Mouse (Mus musculus): Measurements from ENCODE around the gene Bcl2.

Bcl2 gene

DNA sequence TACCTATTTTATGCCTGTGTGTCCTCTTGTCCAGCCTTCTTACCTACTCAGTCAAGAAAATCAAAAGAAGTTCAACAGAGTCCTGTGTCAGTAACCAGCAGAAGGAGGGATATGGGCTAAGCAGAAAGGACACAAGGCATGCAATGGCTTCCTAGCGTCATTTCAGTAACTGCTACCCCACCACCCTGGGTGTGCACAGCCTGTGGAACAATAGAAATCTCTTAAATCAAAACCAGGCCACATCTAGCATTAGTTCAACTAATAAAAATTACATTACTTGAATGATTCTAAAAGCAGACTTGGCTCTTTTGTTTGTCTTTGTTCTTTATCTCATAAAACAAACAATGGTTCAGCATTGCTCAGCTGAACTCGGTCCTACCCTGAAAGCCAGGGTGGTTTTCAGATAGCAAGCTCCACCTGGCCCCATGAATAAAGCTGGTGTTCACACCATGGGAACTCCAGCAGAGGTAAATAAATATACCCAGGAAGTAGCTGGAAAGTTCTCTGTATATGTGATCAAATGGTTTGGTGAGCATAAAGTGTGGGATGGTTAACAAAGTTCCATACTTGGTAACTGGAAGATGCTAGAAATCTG, 122.8 kb downstream of the Bcl2 start:
- DNase-seq (ENCODE audit: extremely low read depth, low read depth, low spot score), result no peak

DNA sequence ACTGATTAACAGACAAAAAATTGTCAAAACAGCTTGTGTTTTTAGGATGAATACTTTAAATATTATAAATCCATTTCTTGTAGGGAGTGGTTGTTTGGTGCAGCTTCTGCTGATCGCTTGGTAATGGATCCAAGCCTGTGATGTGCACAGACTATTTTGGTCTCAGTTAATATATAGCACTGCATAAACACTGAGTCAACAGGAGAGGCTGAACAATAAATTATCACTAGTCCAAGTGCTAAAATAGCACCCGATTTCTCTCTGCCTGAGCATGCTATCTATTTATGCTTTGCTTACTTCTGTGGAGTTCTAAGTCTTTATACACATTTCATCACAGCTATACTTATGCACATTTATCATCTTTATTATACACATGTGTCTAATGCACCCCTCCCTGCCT, 124.9 kb downstream of the Bcl2 start:
- DNase-seq (ENCODE audit: extremely low read depth, low read depth, low spot score), result no peak

DNA sequence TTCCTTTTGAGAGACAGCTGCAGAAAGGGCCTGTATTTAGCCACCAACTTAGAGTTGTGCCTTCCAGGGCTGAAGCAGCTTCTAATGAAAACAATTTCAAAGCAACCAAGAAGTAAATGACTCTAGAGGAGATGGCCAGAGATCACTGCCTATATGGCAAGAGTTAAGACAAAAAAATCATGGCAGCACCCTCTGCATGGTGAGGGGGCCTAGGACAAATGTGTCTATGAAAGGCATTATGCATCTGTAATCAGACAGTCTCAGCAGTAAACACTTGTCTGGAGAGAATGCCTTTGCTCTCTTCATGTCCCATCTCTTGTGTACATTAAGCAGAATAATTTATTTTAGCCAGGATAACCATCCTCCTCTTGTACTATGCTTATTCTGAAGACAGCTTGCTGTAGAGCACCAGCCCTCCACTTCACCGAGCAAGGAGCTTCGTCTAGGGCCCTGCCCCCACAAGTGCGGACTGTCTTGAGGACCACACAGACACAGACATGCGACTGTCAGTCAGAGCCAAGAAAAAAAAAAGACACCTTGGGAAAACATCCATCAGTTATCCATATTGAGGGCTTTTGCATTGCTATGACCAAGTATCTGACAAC, 126.1 kb downstream of the Bcl2 start:
- no peak for DNase-seq (ENCODE audit: extremely low read depth, low read depth, low spot score)

DNA sequence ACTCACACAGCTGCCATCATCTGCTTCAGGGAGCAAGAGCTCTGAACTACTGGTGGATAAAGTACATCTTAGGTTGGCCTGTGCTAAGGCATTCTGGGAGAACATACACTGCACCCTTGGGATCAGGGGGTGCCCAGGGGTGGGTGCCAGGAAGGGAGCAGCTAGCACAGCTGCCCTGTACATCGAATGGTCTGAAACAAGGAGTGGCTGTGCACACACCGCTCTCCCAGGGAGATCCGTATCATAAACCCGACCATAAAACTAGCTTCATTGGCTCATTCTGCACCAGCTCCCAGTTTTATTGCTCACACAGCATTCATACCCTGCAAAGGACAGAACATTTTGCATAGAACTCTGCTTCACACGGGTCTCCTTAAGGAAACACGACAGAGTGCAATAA, 127.3 kb downstream of the Bcl2 start:
- DNase-seq (ENCODE audit: extremely low read depth, low read depth, low spot score), result no peak

DNA sequence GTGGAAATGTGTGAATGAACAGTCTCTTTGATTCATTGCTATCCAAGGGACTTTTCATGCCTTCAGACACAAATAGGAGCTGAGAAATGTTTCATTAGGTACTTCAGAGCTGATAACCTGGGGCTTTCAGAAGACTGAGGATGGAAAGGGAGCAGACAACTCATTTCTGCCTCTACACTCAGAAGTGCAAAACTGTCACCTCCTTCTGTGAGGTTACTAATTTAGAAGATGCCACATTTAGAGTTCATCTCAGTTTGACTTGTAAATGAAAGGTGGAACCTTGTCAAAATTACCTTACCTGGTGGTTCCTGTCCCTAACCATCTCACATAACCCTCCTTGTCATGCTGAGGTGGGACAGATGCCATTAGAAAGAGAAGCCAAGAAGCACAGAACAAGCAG, 128.7 kb downstream of the Bcl2 start:
- no peak for DNase-seq (ENCODE audit: extremely low read depth, low read depth, low spot score)

DNA sequence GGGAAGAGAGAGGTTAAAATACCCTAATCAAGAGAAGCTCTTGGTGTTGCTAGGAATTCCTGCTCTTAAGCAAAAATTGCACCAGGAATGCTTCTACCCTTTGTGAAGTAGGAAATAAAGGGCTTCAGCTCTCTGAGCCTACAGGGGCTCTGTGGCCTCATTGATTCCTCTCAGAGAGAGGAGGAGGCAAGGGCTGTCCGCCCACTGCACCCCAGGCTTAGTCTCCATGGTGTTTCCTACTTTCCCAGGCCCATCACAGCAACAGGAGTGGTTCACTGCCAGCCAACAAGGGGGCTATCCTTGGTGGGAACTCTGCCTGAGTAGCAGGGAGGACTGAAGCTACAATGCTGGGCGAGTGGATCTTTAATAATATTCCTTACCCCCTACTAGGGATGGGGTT, 129.2 kb downstream of the Bcl2 start:
- no peak for DNase-seq (ENCODE audit: extremely low read depth, low read depth, low spot score)

DNA sequence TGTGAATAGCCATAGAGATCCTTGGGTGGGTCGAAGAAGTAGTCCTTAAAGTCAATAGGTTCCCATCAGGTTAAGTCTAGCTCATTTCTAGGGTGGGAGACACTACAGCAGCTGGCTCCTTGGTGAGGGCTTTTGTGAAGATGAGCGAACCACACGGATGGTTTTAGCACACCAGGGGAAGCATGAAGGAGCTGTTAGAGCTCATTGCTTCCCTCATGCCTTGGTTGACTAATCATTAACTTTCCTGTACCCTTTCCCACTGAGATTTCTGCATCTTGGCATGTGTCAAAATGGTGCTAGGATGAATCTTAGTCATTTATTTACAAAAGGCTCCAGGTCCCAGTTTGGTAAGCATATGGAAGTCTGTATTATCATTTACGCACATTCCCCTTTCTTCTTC, 129.8 kb downstream of the Bcl2 start:
- DNase-seq (ENCODE audit: extremely low read depth, low read depth, low spot score), result no peak

DNA sequence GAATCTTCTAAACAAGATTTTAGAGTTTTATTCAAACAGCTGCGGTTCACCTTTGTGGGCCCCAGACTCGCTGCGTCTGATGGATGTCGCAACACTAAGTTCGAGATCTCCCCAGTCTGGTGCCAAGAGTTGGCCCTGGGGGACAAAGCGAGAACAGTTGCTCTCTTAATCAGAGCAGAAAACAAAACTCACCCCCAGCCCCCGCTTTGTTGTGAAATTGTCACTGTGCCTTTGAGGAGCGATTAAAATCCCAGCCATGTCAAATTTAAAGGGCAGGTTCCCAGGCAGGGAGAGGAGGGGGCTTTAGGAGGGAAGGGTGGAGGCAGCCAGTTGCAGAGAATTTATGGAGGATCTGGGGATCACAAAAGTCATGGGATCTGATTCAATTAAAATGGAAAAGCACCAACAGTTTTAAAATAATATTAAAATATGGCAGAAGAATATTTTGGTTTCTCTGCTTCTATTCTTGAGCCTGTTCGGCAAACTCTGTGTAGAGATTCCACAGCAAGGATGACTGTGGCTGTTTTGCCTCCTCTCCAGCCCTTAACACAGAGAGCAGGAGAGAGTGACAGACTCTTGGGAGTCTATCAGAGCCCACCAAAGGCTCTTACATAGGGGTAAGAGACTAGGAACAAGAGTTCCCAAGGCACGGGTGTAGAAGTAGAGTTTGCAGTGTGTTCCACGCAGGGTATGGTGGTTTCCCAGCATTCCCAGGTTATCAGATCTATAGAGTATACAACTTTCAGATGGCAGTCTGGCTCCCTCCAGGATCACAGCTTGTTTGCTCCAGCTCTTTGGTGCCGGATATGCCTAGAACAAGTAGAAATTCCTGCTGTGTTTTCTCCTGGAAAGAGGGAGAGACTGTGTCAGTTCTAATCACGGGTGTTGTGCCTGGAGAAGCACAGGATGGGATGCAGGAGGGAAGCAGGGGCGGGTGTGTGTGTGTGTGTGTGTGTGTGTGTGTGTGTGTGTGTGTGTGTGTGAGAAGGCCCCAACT, 130.5 kb downstream of the Bcl2 start:
- peak; percentile 72 for DNase-seq (ENCODE audit: extremely low read depth, low read depth, low spot score)

DNA sequence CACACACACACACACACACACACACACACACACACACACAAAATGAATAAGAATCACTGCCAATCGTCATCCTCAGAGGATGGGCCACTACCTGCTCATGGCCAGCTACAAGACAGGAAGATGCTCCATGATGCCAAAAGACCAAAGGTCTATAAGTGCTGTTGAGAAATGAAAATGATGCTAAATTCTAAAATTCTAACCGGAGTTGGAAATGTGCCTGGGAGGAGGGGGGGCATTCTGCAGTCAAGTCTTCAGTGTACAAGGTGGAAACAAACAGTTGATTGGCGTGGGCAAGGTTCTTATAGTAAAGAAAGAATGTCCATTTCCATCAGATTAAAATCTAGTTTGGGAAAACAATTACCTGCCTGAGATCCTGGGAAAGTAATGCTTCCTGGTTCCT, 131.3 kb downstream of the Bcl2 start:
- no peak for DNase-seq (ENCODE audit: extremely low read depth, low read depth, low spot score)

DNA sequence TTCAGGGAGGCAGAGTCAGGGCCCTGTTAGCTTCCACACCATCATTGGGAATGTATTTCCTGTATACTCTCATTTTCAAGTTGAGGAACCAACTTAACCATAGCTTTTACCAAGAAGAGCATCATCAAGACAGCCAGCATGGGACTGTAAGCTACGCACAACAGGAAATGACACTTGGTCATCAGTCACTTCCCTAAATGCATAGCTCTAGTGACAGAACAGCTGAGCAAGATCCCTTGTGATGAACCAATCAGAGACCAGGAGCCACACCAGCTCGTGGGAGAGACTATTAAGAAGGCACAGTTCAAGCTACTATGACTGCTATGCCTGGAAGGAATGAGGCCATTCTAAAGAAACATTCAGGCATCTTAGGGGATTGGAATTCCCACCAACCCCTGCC, 132.3 kb downstream of the Bcl2 start:
- DNase-seq (ENCODE audit: extremely low read depth, low read depth, low spot score), result no peak

DNA sequence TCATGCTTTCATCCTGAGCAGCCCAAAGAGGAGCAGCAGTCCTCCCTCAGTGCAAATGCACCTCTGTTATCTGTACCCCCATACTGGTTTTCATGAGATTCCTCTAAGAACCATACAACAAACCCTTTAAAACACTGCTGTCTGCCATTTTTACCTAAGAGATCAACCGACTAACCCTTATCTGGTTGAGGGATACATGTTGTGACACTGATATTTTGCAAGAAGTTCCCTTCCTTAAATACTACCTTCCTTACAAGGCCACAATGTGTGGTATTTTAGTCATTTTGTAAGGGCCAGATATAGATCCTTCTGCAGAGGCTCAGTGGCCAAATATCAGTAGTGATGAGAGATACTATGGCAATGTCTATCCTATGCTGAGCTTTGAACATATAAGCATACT, 134.3 kb downstream of the Bcl2 start:
- no peak for DNase-seq (ENCODE audit: extremely low read depth, low read depth, low spot score)

DNA sequence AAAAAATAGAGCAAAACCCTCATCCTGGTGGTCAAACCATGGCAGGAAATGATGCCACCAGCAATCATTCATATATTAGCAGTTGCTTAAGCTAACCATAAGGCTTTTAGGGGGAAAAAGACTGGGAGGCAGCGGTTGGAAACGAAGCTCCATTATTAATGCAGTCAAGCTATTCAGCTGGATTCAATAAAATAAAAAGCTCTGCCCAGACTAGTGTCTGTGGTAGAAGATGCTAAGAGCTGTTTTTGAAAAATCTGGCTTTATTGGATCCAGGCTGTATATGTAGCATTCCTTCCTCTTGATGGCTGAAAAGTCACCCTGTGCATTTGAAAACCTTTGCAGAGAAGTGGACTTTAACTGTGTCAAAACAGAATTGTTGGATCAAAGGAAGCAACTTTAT, 141.6 kb downstream of the Bcl2 start:
- DNase-seq (ENCODE audit: extremely low read depth, low read depth, low spot score), result no peak

DNA sequence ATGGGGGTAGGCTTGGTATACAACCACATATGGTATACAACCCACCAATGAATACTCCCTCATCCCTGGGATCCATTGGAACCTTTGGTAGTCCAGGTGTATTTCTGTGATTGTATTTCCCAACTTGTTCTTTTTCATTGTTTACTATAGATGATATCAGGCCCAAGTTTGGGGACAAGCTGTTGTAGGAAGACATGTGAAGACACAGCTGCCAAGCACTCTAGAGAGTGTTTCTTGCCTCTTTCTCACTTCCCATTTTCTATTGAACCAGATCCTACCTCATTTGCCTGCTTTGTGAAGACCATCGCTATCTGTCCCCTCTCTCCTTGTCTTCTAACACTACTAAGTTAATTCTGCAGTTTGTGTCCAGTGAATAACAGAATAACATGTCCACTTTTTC, 143.2 kb downstream of the Bcl2 start:
- DNase-seq (ENCODE audit: extremely low read depth, low read depth, low spot score), result no peak

DNA sequence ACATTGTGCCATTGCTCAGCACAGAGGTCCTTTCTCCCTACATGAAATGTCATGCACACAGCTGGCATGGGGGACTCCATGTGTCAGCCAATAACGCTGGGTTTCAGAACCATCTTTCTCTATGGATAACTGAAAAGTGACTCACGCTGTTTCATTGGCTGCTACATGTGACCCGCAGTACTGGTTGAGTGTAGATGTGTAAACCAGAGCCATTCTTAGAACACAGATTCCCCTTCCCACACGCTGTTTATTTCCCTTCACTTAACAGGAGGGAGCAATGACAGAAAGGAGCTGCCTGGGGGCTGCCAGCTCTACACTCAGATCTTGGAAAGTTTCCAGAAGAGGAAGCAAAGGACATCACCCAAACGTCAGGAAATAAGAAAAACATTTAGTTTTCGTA, 143.7 kb downstream of the Bcl2 start:
- DNase-seq (ENCODE audit: extremely low read depth, low read depth, low spot score), result no peak

DNA sequence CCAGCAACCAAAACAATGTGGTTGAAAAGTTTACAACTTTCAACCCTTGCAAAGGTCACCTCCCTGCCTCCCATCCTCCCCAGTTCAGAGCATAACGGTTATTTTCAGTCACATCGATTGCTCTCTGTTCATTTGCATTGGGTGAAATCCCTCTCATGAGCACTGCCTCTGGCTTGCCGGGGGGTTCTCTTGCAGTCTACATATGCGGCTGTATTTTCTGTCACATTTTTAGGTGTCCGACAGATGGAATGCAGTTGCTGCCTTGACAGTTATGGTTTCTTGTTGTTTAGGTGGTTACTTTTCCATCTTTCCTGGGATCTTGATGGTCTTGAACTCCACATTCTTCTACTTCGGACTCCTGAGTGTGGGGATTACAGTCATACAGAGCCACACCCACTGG, 144.4 kb downstream of the Bcl2 start:
- DNase-seq (ENCODE audit: extremely low read depth, low read depth, low spot score), result no peak

DNA sequence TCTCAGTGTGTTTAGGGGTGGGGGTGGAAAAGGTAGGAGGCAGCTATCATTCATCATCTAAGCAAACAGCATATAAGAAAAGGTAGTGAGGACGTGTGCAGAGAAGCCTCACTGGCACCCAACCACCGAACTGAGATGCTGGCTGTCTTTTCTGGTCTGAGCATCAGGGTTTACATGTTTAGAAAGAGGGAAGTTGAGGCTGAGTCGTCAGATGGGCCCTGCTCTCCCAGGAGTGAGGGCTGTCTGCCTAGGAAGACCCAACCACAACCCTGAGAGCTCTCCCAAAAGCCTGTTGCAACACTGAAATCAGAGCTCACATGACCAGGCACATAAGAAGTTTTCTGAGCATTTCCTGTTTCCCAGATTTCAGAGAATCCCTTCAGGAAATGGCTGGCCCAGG, 145.2 kb downstream of the Bcl2 start:
- no peak for DNase-seq (ENCODE audit: extremely low read depth, low read depth, low spot score)

DNA sequence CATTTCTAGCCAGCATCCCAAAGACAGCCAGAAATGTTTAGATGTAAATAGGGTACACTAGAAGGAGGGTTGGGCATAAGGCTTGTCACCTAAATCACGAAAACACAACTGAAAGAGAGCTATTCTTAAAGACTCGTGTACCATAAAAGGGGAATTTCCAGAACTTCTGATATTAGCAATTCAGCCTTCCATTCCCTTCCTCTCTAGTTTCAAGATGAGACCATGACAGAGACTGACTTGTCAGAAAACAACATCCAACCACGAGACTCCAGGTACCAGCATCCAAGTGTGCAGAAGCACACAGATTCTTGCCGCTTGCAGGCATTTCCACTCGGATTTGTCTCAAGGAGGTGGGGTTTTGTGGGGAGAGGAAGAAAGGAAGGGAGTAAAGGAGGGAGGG, 146.6 kb downstream of the Bcl2 start:
- no peak for DNase-seq (ENCODE audit: extremely low read depth, low read depth, low spot score)

DNA sequence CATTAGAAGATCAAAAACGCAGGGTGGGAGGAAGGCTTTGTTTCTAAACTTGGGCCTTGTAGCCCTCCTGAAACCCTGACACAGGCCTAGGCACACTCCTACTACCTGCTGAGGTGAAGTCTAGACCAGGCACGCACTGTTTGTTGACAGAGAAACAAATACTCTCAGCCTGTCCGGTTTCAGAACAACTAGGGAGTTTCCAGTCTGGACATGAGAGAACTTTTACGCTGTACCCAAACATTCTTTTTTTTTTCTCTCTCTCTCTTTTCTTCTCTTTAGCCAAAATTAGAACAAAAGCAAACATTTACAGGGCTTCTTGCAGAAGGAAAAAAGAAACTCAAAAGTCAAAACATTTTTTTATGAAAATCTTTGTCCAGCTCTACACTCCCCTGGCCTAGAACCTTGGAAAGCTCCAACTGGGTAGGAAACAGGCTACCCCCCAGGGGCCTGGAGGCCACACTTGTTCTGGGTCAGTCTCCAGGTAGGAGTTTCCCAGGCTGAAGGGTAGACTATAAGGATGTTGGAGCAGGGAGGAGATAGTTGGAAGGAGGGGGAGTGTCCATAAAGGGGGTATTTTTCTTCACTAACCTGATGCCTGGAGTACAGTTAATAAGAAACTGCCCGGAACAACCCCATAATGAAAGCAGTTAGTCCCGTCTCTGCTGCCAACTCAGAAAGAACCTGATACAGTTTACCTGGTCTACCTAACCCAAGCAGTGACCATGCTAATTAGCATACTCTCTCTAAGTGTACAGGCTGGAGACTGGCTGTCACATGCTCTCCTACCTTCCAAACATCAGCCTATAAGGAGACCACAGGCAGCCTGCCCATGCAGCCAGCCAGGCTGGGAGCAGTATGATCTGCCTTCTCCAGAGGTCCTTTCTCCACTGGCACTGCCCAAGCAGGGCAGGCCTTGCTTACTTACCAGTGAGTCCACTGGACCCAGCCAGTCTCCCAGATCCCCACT, 147.7 kb downstream of the Bcl2 start:
- DNase-seq (ENCODE audit: extremely low read depth, low read depth, low spot score), result no peak

DNA sequence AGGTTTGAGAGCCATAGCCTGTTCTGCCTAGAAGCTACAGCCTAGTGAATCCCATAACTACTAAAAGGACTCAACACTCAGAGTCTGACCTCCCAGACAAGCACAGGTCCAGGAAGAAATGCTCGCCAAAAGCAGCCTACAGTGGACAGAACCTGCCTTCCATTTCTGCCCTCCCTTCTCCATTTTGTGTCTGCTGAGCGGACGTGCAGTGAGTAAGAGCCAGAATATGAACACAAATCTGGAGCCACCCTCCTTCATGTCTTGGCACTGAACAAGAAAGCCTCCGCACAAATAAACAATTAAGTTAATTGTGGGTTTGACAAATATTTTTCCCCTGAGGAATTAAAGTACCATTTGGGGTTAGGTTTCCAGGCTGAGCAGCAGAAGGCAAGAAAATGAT, 148.8 kb downstream of the Bcl2 start:
- DNase-seq (ENCODE audit: extremely low read depth, low read depth, low spot score), result no peak

DNA sequence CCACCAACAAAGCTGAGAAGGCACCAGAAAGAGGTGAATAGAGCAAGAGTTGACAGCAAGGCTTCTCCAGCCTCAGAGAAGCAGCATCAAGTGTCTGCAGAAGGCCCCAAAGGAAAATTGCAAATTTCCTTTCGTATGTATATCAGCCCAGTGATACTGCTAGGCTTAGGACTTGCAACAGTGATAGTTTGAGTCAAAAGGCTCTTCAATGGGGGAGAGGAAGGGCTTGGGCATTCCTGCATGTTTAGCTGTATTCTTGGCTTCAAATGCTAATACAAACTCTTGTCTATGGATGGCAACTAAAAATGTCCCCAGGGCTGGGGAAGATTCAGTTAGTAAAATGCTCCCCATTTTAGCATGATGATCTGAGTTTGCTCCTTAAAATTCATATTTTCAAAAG, 149.6 kb downstream of the Bcl2 start:
- DNase-seq (ENCODE audit: extremely low read depth, low read depth, low spot score), result no peak

DNA sequence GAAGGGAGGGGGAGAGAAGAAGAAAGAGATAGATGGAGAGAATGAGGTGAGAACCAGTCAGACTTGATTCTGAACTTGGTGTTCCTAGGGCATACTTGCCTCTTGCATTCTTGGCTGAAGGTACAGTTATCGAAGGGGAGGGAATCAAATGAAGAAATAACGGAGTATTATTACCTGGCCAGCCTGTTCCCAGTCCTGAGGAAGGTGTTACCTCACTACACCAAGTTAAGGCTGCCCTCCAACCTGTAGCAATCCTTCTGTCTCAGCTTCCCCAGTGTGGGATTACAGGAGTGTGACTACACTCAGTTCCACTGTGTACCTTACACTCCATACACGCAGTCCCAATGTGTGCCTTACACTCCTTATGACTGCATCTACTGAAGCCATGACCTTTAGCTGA, 151.3 kb downstream of the Bcl2 start:
- peak; percentile 69 for DNase-seq (ENCODE audit: extremely low read depth, low read depth, low spot score)
